21 mouse cellular contexts compared by ENCODE assay signal in the genomic region with DNA sequence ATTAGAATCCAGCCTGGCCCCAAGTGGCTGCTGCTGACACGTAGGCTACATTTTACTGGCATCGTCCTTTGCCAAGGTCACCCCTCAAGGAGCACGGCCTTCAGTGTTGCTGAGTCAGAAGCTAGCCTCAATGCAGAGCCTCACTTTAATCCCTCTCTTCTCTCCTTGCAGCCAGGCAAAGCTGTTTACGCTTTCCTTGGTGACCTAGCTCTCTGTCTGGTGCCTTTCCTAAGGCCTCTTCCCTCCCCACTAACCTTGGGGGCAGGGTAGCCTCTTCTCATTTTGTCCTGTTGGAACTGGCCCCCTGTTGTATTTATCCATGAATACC. TPM values are rescaled to one million over a fixed set of nuclear protein-coding genes. Genes with fewer than 3 reads are reported as not detected.
DNase-seq lines count a peak whose midpoint lies in the region; TF ChIP-seq lines count a peak whose summit lies in the region.
"Had no signal": no experiment of that assay in that cellular context is flagged by ENCODE, and none has a peak within 500 bp of the region (broad histone marks: within the 10 kb centered on the region; RNA-seq: fewer than 3 reads in every experiment).

No protein-coding gene starts in this region.

- WGBS in heart, embryonic 10.5 days = 9% methylated on average over 4 of the region's 4 CpGs
- WGBS in heart, adult 2 months = 38% methylated on average over 4 of the region's 4 CpGs

- no peak for TF ChIP-seq EP300 in heart, adult 2 months (IDR thresholded peaks at IDR 0.05; ENCODE audit: insufficient read depth, low read depth, low read length)

- H3K9me3 ChIP-seq in heart, embryonic 10.5 days = no peaks in the 10 kb centered on the region
- H3K9me3 ChIP-seq: embryonic facial prominence, embryonic 12.5 days; G1E; limb, embryonic 13.5 days; liver, embryonic 13.5 days; lung, embryonic 15.5 days; neural tube, embryonic 13.5 days had no signal

- no peaks in the 10 kb centered on the region for H3K27me3 ChIP-seq in heart, embryonic 10.5 days (ENCODE audit: insufficient read depth, poor library complexity, severe bottlenecking)
- H3K27me3 ChIP-seq in heart, adult 2 months (ENCODE audit: control insufficient read depth, insufficient read depth, low read length) = no peaks in the 10 kb centered on the region; the same call in 1 of the 2 replicates
- H3K27me3 ChIP-seq: embryonic facial prominence, embryonic 12.5 days; liver, embryonic 13.5 days; lung, embryonic 15.5 days; neural tube, embryonic 13.5 days had no signal

- H3K9ac ChIP-seq in heart, adult 2 months (ENCODE audit: low read depth, low read length) = no peak overlapping the region
- H3K9ac ChIP-seq: embryonic facial prominence, embryonic 12.5 days; limb, embryonic 13.5 days; liver, embryonic 13.5 days; lung, embryonic 15.5 days; neural tube, embryonic 13.5 days had no signal

- DNase-seq in heart, embryonic 10.5 days (ENCODE audit: low spot score) = no peak
- DNase-seq in heart, adult 2 months = no peak
- peak; percentile 81 for DNase-seq in ovary, adult 18-20 months (ENCODE audit: low spot score)
- no peak for DNase-seq in ovary, postnatal 14 days (ENCODE audit: low spot score)
- peak; percentile 28 to 45 for DNase-seq in adrenal gland, adult 18-20 months (ENCODE audit: low spot score in 2 of 2)
- DNase-seq in adrenal gland, postnatal 4 days (ENCODE audit: low spot score in 2 of 2) = peak; percentile 7 to 25
- no peak for DNase-seq in kidney, postnatal 10 days
- no peak for DNase-seq in embryo, embryonic 11 days
- DNase-seq: heart, postnatal 10 days; kidney, adult 11 months; layer of hippocampus, postnatal 36 days; liver, embryonic 13.5 days; thymus, adult 2 months had no signal

- no peak for TF ChIP-seq POLR2A in heart, adult 2 months (IDR thresholded peaks at IDR 0.05; ENCODE audit: insufficient read depth, low read depth, low read length)

- no peaks in the 10 kb centered on the region for H3K36me3 ChIP-seq in heart, embryonic 10.5 days
- no peaks in the 10 kb centered on the region for H3K36me3 ChIP-seq in heart, adult 2 months (ENCODE audit: control insufficient read depth, insufficient read depth, low read length)
- H3K36me3 ChIP-seq: embryonic facial prominence, embryonic 12.5 days; G1E; limb, embryonic 13.5 days; liver, embryonic 13.5 days; lung, embryonic 15.5 days; neural tube, embryonic 13.5 days had no signal

- intact Hi-C loops in heart, adult 2 months (cut with DNase I) = no loop called here

- H3K4me3 ChIP-seq in heart, embryonic 10.5 days = no peak overlapping the region
- H3K4me3 ChIP-seq in heart, adult 2 months = no peak overlapping the region
- H3K4me3 ChIP-seq: embryonic facial prominence, embryonic 12.5 days; limb, embryonic 13.5 days; liver, embryonic 13.5 days; lung, embryonic 15.5 days; megakaryocyte, embryonic 14.5 days; neural tube, embryonic 13.5 days had no signal

- H3K79me2 ChIP-seq in heart, adult 2 months (replicated peaks; ENCODE audit: control insufficient read depth, insufficient read depth, low read length) = no peaks in the 10 kb centered on the region

- no peak for TF ChIP-seq CTCF in heart, adult 2 months (IDR thresholded peaks at IDR 0.05)

- H3K27ac ChIP-seq in heart, embryonic 10.5 days = peak overlapping the region; percentile 56; the same call in 1 of the 2 replicates
- H3K27ac ChIP-seq in heart, adult 2 months = no peak overlapping the region
- H3K27ac ChIP-seq: embryonic facial prominence, embryonic 12.5 days; limb, embryonic 13.5 days; liver, embryonic 13.5 days; lung, embryonic 15.5 days; neural tube, embryonic 13.5 days had no signal

- H3K4me1 ChIP-seq in heart, embryonic 10.5 days = peaks cover 27% of the 10 kb centered on the region
- no peaks in the 10 kb centered on the region for H3K4me1 ChIP-seq in heart, adult 2 months (ENCODE audit: control insufficient read depth, insufficient read depth, low read length)
- H3K4me1 ChIP-seq: embryonic facial prominence, embryonic 12.5 days; limb, embryonic 13.5 days; liver, embryonic 13.5 days; lung, embryonic 15.5 days; megakaryocyte, embryonic 14.5 days had no signal

RNA-seq across cellular contexts. Expression of a gene that starts 21.9 kb away (rescaled TPM):
- polyA plus RNA-seq in heart, embryonic 10.5 days (2016; fragmentation: Nextera tagmentation; extraction: Ambion mirVana) = 0.05 and 0.16 TPM in 2 replicates
- under 1 TPM; 0.78 to 0.84 TPM for total RNA-seq in heart, adult 2 months (2021)
- polyA plus RNA-seq in heart, adult 2 months (2012; rRNA removed) = 0.66 and 0.67 TPM in 2 replicates
- 10 to 100 TPM; 53.0 to 70.6 TPM for total RNA-seq in adrenal gland, adult 18-20 months (2021)
- total RNA-seq in adrenal gland, postnatal 4 days (2021) = 10 to 100 TPM; 54.2 to 57.4 TPM
- total RNA-seq: common myeloid progenitor, adult 5-6 weeks had no signal
- polyA plus RNA-seq: CD4-positive, CD25-positive, alpha-beta regulatory T cell, adult 4 months; G1E had no signal

Comparison
In these comparisons a context has a peak if more than half of its experiments do, and no peak if none do; other contexts are left out.
1. DNase-seq: peak in ovary, adult 18-20 months (single experiment), adrenal gland, adult 18-20 months (2 of 2) and adrenal gland, postnatal 4 days (2 of 2); none in heart, embryonic 10.5 days (single experiment), heart, adult 2 months (0 of 2), ovary, postnatal 14 days (single experiment), kidney, postnatal 10 days (single experiment) and embryo, embryonic 11 days (single experiment).
2. RNA of a gene that starts 21.9 kb away (total RNA-seq): 53.0 to 70.6 TPM in adrenal gland, adult 18-20 months and 54.2 to 57.4 TPM in adrenal gland, postnatal 4 days; 0.78 to 0.84 TPM in heart, adult 2 months; every median in the first group is over 10 times any median in the second.